Mouse (Mus musculus) kidney, postnatal 36 days (tissue): ENCODE results near the gene Magi2.

Experiments used
- DNase-seq, 2 experiments: peaks; one replicate each; pipeline ENCODE4 v3.0.0; 2021 to 2022; ENCODE audit warnings: mixed read lengths in 2 of 2

The Magi2 gene

DNA sequence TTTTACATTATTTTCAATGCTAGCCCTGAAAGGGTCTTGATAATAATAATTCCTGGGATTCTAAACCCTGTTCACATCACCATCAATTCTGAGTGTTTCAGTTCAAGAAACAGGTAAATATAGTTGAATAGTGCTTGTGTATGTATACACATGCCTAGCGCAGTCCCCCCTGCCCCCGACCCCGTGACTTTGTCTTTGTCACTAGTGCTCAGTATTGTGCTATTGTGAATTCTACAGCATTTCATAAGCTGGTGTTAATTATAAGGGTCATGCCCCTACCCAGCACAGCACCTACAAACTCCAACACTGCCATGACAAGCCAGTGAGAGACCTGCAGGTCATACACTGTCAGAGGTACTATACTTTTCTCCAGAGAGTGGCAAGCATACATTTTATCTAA is 520.8 kb downstream of the Magi2 start:
- DNase-seq, result no peak

DNA sequence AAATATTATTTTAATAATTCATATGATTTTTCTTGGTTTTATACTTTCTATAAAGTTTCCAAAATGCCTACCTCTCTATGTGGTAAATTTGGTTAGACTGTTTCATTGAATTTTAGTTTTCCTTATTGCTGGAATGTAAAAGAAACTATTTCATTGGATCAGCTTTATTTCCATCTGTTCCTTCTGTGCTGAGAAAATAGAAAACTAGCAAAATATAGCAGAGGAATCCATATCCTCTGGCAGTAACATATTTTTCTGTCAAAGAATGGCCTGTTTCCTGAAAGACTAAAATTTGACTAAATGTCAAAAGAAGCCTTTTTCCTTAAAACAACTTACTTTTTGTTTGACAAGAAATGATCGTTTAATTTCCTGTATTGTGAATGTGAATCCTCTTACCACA is 552.4 kb downstream of the Magi2 start:
- no peak for DNase-seq

DNA sequence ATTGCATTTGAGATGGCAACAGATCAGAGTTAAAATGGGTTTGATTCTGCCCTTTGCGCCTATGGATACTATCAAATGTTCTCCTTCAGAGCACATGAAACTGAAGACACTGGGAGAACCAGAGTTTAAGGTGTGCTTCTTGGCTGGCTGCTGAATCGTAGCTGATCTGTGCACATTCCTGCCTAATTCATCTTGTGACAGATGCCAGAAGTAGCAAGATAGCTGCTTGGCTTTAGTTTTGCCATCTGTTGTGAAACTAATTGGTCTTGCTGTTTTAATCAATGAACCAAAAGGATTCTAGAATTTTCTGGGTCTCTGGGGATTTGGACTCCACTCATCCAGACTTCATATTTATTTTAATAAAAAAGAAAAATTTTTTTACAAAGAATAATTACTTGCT is 553.2 kb downstream of the Magi2 start:
- DNase-seq, result no peak

DNA sequence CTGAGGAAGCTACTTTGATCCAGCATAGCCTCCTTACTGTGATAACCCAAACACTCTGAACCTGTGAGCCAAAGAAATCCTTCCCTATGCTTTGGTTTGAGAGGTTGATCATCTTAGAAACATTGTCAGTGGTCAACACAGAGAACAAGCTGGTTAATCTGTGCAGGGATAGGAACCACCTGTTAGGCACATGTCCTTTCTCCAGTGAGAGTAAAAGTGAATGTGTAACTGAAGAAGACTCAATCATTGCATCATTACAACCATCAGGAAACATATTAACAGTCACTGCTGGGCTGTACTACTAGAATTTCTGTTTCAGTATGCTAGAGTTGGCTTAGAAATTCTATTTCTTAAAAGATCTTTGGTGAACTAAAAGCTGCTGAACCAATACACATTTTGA is 558.5 kb downstream of the Magi2 start:
- DNase-seq, result peak; percentile 2

DNA sequence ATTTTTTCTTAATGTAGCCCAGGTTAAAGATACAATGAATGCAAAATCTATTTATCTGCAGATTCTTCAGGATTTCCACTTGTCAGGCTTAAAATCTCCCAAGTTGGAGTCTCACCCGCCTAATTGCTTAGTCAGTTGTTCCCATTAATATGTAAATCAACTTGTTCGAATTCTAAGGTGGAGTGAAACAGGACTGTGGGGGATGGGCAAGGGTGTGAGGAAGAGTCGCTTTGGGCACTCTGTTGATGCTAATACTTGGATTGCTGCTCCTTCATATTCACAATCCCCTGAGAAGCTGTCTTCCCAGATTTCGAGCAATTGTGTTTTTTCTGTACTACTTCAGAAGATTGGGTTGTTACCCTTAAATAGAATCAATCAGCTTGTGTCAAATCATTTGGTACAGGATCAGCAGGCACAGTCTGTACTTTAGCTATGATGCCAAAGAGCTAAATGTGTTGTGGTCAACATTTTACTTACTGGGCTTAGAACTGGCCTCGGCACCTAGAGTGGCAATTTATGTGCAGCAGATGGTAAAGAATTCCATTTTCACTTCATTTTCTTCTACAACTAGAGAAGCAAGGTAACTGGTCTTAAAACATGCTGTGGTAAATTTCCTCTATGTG is 560.8 kb downstream of the Magi2 start:
- DNase-seq, result no peak

DNA sequence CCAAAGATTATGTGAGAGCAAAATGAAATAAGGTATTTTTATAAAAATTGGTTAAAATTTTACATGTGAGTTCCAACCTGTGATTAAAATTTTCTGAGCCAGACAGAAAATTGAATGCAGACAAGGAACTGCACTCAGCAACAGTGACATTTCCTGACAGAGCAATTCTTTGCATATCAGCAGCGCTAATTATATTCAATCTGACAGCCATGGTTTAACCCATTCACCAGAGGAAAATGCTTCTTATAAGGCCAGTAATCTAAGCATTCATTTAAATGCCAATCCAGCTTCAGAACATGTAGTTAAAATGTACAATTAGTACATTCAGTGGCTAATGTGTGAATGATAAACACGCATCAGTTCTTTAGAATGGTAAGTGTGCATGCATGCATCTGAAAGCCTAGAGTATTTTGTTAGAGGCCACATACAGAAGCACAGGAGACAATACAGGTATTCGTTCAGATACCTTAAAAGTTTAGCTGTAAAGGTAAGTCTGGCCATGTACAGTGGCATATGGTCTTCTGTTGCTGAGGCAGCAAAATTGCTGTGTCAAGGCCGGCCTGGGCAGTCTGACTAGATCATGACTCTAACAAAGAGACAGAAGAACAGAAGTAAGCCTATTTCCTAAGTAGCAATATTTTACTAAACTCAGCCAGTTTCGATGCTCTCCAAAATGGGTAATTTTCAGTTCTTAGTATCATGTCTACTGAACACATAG is 576.4 kb downstream of the Magi2 start:
- DNase-seq, result no peak

DNA sequence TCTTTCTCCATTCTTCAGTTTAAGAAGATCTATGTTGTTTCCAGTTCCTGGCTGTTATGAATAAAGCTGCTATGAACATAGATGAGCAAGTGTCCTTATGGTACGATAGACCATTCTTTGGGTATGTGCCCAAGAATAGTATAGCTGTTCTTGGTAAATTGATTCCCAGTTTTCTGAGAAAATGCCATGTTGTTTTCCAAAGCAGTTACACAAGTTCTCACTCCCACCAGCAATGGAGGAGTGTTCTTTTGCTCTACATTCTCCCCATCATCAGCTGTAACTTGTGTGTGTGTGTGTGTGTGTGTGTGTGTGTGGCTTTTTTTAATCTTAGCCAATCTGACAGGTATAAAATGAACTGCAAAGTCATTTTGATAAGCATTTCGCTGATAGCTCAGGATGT is 595.7 kb downstream of the Magi2 start:
- no peak for DNase-seq

DNA sequence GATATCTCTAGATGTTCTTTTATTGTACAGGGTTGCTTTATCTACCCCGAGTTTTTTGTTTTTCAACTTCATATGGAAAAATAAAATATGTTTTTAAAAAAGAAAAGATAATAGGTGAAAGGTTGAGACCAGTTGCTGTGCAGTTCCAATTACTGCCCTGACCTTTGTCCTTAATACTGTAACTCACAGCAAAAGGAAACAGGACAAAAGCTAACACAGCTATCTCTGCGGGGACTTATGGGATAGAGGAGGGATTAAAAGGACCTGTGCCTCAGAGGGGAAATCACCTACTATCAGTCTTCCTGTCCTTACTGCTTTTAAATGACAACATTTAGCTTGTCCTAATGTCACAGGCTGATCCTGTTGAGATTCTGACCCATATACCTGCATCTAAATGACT is 599.1 kb downstream of the Magi2 start:
- DNase-seq, result peak in 1 of 2 experiments; percentile 7

DNA sequence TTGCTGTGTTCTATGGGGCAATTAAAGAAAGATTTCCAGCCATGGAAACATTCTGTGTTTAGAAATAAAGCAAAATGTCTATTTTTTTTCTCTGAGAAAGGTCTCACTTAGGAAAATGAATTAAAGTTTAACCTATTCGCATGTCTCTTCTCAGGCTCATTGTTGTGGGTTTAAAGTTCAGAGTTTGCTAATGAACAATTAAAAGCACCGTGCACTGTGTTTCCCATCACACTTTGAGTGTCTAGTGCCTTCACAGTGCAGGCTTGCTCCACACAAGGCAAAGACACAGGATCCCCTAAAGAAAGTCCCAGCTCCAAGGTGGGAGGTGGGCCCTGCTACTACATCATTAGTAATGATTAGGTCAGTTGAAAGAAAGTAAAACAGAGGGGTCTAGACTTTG is 602.5 kb downstream of the Magi2 start:
- DNase-seq, result peak; percentile 10 to 24

DNA sequence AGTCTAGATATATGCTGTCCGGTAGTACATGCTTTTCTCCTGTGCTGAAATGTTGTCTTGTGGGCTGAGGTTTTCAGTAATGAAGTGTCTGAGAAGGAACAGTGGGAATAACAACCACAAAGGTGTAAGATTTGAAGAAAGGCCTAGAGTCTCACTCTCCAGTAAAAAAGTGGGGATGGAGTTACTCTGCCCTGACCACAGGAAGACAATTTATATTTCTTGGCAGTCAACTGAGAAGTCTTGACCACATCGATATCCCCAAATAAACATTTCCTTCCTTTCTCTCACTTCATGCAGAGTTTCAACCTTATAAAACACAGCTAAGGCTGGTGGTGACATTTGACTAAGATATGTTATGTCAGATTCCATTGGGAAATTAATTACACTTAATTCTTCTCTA is 636.0 kb downstream of the Magi2 start:
- no peak for DNase-seq

DNA sequence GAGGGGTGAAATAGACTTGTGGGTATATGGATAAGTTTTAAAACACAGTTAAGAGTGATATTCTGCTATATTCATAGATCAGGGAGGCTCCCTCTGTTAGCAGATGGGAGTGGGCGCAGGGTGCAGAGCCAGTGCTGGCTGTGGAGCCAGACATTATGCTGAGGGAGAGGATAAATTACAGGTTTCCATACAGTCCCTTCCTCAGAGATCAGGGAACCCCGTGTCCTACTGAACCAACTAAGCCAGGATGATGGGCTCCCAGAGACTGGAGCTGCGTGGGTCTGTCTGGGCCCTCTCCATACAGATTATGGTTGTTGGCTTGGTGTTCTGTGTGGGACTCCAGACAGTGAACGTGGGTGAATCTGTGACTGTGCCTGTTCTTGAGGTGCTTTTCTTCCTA is 643.6 kb downstream of the Magi2 start:
- no peak for DNase-seq

DNA sequence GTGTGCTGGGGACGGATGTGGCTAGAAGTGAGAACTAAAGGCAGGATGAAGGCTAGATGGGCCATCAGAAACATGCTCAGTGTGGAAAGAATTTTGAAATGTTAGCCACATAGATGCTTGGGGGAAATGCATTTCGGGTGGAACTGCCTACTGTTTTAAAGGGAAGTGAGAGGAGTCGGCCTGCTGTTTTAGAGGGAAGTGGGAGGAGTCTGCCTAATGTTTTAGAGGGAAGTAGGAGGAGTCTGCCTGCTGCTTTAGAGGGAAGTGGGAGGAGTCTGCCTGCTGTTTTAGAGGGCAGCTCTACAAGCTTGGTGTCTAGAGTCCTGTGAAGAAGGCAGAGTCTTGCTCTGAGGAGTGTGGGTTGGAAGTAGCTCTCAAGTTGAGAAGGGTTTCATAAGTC is 664.9 kb downstream of the Magi2 start:
- DNase-seq, result no peak

DNA sequence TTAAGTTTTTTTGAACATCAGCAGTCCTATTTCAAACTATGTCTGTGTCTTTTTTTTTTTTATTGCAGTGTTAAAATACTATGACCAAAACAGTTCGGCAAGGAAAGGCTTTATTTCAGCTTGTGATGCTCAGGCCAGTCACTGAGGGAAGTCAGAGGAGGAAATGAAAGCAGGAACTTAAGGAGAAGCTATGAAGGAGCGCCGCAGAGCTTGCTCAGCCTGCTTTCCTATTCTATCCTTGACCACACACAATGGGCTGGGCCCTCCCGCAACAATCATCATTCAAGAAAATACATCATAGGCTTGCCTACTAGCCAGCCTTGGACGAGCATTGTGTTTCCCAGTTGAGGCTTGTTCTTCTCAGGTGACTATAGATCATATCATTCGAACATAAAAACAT is 669.1 kb downstream of the Magi2 start:
- no peak for DNase-seq

DNA sequence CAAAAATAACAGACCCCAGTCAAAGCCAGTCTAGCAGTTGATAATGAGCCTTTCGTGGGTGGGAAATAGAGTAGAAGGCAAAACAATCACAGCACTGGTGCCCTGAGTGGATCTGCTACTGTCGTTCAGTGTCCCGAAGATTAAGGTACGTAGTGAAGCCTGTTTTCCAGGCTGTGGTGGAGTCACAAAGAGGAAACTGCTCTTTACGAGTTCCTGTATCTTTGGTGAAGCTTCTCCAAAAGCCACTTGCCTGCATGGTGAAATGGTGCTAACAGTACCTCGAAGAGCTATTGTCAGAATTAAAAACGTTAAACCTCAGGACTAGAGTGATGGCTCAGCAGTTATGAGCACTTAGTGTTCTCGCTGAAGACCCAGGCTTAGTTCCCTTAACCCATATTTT is 674.8 kb downstream of the Magi2 start:
- no peak for DNase-seq

DNA sequence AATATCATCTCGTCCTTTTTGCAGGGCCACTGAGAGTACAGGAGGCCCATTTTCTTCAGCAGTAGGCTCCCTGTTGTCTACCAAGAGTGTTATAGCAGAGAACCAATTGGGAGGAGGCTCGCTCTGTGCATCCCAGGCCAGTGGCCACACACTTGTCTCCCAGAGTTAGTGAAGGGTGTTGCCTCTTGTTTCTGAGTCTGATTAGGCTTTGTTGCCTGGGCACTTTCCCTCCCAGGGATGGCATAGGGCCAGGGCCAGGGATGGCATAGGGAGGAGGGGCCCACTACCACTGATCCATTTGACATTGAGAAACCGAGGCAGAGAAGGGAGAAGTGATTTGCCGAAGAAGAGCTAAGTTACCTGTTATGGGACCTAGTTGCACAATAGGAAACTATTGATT is 679.8 kb downstream of the Magi2 start:
- no peak for DNase-seq

DNA sequence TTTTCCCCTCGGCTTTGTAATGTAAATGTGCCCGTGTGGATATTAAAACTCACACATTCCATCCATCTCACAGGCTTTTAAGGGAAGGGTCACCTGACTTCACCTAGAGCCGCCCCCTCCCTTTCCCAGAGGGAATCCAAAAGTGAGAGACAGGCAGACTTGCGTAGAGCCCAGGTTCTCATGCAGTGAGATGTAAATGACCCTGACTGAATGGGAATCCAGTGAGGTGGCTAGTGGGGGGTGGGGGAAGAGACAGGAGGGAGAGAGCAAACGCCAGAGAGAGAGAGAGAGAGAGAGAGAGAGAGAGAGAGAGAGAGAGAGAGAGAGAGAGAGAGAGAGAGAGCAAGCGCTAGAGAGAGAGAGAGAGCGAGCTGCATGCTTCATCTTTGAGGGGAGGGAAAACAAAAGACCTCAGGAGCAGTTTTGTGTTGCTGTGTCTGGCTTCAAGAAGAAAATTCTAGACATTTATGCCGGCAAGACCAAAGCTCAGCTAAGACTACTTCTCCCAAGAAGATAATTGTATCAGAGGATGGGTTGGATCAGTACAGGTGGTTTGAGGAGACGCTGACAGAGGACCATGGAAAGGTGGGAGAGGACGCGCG is 680.6 kb downstream of the Magi2 start:
- DNase-seq, result peak in 1 of 2 experiments; percentile 6

DNA sequence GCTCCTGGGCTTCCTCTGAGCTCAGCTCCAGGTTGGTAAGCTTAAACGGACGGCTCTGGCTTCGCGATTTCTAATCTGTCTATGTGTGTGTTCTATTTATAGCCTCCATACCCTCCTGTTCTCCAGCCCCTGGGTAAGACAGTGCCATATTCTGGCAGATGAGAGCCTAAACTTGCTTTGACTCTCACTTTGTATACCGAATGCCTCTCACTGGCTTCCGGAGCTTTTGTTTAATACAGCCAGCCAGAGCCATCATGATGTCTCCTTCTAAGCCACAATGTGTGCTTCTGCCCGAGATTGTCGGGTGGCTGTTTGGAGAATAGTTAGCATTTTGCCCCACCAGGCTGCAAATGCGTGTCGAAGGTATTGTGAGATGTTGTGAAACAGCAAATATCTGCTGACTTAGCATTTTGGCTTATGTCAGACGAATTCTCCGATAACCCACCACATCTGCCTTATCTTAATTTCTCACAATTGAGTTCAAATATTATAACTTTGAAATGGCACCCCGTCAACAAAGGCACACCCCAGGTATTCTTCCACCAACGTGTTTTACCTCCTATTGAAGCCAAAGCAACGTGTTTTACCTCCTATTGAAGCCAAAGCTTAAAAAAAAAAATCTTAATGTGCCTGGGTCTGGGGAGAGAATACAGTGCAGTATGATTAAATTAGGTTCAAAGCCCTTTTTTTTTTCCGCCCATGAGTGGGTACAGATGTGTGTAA is 681.3 kb downstream of the Magi2 start:
- DNase-seq, result no peak

DNA sequence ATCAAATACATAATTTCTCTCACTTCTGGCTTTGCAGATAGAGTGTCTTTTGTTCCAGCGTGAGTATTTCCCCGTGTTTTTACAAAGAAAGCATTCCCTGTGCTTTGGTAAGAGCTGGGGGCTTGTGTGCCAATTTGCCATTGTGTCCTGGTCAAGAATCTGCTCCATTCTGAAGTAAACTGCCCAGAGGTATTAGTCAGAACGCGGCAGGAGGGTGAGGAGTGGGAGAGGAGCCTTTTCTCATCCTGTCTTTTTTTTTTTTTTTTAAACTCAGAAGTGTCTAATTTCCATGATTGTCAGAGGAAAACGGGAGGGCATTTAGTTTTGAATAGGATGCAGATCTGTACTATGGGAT is 681.8 kb downstream of the Magi2 start:
- no peak for DNase-seq

DNA sequence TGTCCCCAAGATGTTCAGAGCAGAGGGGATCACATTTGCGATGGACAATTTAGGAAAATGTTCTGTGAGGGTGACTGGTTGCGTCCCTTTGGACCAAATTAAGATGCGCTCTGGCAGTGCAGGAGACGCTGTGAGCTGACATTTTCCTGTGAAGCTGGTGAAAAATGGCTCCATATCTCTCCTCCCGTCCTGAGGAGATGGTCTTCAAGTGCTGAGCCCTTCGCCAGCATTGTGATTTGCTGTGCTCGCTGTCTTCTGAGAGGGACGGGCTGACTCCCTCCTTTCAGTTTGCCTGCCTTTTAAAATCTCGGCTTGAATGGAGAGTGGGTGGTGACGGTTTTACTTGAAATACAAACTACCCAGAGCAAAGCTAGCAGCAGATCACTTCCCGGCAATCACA is 682.2 kb downstream of the Magi2 start:
- no peak for DNase-seq

DNA sequence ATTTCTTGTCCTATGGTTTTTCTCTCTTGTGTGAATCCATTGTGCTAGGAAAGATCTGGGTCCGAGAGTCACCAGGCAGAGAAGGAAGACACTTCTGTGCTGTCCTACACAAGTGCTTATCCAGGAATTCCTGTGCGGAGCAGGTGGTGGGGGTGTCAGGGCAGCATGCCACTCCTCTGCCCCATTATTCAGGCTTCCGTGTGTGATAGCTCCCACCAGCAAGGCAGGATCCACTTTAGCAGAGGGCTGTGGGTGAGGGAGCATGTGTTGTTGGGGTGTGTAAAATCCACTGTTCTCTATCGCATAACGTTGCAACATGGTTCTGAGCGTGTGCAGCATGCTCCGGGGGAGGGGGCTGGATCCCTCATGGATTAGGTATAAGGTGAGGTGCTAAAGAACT is 682.8 kb downstream of the Magi2 start:
- no peak for DNase-seq

DNA sequence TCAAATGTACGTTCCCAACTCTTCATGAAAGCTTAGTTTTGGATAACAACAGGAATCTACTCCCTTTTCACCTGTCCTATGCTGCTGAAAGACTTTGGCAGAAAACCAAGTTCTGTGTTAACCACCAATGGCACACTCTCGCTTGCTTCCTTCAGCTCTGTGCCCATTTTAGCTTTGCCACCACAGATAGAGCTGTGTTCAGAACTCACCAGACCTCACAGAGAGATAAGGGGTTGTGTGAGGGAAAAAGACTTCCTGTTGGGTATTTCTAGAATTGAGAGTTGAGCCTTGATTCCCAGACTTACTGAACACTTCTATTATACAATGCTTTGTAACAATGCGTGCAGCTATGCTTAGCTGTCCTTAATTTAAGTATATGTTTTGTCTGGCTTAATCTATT is 705.3 kb downstream of the Magi2 start:
- DNase-seq, result no peak

DNA sequence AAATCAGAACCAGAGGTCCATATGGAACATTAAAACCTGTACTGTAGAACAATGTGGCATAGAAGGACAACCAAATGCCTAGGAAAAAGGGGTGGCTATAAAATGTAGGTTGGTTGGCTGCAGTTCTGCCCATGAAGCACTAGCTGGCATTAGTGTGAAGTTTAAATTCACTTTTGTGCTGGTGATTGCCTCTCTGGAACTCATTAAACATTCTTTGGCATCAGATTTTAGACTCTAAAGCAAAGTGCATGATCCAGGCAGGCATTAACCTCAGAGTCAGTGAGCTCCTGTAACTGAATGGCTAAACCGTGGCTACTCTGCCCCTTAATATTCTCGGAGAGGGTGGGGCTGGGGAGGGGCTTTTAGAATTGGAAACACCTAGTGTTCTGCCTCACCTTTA is 706.4 kb downstream of the Magi2 start:
- peak; percentile 61 to 75 for DNase-seq

DNA sequence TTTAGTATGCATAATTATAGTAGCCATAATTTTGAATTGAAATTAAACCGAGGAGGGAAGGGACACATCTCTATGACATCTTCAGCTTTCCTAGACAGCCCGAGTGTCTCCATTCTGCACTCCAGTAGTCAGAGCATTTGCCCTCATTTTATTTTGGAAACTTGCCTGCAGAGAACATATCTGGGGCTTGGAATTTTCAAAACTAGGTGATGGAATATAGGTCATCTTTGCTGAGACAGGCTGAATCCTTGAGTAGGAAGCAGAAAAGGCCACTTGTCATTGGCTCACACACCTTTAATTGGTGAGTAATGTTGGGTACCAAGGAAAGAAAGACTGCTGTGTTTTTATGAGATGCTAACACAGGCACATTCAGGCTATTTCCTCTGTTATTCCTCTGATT is 724.3 kb downstream of the Magi2 start:
- no peak for DNase-seq

DNA sequence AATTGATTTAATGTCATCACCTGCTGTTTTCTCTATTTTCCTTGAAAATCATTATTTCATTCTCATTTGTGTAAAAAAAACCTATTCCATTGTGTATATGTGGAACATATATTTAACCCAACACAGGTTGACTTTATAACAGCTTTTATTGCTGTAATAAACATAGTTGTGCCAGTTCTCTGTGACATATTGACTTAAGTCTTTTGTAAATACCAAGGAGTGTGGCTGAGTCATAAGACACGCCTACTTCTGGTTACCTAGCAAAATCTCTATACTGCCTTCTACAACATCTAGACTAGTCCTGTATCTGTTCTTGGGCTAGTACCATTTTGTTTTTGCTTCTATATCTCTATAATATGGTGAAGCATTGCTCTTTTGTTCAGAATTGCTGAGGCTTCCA is 737.3 kb downstream of the Magi2 start:
- DNase-seq, result no peak
